Mouse (Mus musculus): ENCODE results near the gene Msmb.
A peak's percentile ranks its signal among the peaks of the same experiment; 100 is the strongest.
"Not testable (repeated sequence)": the region's sequence is repeated elsewhere in the genome, so short reads cannot be mapped to it uniquely, and the experiment has no call there.

Msmb gene

DNA sequence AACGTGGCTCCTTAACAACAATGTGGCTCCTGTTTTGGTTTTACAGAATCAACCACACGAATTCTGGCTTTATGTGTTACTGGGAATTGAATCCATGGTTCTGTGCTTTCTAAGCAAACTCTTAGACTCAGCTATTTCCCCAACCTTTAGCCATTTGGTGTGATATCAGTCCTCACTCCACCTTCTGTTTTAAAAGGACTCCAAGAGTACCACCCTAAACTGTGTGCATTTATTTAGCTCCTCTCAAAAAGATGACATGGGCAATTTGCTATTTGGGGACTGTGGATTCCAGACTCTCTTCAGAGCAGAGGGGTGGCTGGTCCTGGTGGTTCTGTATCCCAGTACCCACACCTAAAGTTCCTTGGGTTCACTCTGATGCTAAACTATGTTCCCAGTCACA, 4.8 kb downstream of the Msmb start:
- no peak for DNase-seq

DNA sequence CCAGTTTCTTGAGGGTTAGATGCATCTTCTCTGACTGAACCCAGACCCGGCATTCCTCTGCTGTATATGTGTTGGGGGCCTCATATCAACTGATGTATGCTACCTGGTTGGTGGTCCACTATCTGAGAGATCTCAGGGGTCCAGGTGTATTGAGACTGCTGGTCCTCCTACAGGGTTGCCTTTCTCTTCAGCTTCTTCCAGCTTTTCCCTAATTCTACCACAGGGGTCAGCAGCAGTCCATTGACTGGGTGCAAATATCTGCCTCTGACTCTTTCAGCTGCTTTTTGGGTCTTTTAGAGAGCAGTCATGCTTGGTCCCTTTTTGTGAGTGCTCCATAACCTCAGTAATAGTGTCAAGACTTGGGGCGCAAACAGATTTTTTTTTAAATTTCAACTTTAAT, 9.0 kb downstream of the Msmb start:
- no peak for DNase-seq

DNA sequence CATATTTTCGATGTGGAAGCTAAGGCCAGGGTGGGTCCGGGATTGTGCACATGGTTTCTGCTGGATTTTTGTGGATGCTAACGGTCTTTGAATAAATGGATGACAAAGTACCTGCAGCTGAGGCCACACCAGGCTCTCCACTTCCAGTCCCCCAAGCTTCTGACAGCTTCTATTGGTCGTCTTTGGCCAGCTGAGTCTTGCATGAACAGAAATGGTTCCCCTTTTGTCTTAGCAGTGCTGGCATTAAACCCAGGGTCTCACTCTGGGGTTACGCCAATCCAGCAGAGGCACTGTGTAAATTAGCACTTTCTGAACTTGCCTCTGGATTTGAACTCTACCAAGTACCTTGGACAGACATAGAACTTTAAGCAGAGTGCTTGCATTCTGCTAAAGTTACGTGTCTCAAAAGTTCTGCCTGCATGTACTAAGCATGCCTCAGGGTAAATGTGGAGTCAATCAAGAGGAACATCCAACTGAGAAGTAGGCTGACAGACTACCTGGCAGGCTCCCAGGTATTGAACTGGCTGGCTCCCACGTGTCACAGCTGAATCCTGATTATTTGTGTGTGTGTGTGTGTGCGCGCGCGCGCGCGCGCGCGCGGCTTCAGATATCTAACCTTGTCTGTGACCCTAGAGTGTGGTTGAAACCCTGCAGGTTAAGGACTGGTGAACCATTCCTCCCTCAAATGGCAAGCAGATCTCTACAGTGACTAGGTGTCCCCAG, 10.6 kb downstream of the Msmb start:
- no peak for DNase-seq

DNA sequence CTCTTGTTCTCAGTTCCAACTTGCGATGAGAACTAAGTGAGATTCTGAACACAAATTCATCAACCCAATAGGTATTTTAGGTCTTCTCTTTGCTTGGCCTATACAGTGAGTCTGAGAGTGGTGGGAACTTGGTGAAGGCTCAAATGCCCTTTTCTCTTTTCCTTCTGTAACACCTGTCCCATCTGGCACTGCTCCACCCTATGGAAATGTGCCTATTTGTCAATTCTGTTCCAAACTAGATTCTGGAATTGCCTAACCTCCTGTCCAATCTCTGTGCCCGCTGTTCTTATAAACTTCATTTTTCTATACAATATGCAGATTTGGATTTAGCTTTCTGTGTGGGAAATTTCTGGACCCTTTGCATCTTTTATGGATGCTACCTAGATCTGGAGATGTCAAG, 11.3 kb downstream of the Msmb start:
- no peak for DNase-seq

DNA sequence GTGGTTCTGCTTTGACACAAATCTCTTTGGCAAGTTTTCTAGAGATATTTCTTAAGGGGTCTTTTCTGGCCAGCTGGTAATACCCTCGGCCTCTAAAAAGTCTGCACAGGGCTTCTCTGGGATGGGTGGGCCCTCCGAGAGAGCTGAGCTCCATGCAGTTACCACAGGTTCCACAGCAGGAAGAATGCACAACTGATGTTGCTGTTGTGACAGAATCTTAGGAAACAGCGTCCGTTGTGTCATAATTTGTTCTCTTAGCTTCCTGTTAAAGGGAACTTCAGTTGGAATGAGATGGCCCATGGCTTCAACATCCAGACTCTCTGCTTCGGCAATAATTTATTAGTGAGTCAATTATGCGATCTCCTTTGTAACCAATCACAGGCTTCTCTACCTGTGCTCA, 12.9 kb downstream of the Msmb start:
- DNase-seq, result no peak

DNA sequence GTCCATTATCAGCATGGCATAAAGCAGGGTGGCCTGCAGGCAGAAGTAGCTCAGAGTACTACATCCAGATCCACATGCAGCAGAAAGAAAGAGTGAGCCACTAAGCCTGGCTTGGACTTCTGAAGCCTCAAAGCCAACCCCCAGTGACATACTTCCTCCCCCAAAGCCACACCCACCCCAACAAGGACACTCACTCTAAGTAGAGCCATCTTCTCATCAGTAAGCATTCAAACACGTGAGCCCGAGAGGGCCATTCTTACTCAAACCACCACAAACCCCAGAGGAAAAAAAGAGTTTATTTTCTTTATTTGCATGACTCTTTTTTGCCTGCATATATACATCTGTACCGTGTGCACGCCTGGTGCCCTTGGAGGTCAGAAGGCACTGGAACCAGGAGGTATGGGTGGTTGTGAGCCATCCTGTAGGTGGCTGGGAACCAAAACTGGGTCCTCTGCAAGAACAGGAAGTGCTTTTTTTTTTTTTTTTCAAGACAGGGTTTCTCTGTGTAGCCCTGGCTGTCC, 17.4 kb downstream of the Msmb start:
- peak; percentile 16 for DNase-seq

DNA sequence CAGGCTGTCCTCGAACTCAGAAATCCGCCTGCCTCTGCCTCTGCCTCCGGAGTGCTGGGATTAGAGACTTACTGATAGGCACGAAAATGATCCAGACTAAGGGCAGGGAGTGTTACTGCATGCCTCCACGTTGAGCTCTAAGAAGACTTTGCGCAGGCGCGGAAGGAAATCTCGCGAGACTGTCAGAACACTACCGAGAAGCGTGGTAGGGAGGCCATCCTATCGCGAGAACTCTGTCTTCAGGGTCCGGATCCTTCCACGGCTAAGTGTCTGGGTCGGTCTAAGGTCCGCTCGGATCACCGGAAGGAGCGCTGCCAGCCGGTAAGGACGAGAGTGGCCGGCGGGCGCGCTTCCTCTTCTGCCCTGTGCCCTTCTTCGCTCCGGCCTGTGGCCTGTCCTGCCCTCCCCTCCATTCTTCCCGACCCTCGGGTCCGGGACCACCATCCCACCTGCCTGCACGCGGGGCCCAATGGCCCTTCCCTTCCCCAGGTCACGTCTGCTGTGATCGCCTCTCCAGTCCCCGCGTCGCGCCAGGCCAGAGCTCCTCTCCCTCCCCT, 17.9 kb downstream of the Msmb start, which contains the start of gene Ncoa4:
TSS of gene Ncoa4 (plus strand) at position 176 of the 557 bp plus-strand sequence.
- peak; percentile 99 for DNase-seq

DNA sequence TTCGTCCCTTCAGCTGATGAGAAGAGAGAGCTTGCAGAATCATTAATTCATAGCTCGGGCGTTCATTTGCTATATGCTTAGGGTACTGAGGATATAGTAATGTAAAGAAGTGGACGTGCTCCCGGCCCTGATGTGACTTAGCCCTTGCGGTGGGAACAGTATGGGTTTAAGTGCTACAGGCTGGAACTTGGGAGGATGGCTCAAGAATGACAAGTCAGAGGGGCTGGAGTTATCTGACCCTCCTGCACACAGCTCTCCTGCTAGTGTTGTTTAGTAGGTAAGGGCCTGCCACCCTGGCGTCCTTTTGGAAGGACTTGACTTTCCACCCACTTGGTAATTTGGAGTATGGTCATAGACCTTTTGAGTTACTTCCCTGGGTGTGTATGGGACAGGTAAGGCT, 18.7 kb downstream of the Msmb start:
- DNase-seq, result no peak

DNA sequence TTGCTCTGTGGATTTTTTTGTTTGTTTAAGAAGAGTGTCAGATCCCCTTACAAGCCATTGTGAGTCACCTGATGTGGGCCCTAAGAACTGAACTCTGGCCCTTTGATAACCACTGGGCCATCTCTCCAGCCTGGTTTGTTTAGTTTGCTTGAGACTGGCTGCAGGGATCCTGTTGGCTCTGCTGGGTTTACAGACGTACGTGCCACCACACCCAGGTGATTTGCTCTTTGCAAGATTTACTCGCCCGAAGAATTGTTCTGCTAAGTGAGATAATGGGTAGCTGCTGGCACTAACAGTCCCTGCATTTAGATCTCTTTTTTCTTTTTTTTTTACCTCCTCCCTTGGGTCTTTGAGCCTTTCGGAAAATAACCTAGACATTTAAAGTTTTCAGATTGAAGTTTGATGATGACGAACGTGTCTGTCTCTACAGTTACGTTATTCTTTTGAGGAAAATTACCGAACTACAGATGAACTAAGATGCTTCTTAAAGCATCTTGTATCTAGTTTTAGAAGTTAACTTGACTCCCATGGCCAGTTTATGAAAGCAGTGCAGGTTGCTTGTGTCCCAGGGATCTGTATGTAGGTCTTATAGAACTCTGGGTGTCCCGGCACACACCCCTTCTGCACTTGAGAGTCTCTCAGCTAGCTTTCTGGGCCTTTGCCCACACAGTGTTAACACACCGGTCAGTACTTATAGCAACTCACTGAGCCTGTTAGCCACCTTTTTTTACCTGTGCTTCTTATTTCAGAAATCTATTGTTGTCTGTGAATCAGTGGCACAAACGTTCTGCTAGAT, 19.5 kb downstream of the Msmb start:
- no peak for DNase-seq

DNA sequence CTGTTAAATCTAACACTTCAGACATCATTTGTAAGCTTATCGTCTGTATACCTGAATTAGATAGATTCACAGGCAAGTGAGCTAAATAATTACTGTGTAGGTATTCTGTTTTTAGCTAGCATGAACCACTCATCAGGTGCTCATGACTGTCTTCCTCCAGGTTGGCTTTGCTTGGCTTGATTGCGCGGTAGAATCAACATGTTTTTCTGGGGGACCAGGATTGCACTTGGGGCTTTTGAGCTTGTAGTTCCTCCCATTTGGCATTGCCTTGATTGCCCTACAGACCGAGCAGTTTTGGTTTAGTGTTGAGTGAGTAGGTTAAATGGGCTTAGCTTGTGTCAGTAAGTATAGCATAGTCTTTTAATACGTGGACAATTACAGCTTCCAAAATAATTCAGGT, 20.4 kb downstream of the Msmb start:
- DNase-seq, result no peak

DNA sequence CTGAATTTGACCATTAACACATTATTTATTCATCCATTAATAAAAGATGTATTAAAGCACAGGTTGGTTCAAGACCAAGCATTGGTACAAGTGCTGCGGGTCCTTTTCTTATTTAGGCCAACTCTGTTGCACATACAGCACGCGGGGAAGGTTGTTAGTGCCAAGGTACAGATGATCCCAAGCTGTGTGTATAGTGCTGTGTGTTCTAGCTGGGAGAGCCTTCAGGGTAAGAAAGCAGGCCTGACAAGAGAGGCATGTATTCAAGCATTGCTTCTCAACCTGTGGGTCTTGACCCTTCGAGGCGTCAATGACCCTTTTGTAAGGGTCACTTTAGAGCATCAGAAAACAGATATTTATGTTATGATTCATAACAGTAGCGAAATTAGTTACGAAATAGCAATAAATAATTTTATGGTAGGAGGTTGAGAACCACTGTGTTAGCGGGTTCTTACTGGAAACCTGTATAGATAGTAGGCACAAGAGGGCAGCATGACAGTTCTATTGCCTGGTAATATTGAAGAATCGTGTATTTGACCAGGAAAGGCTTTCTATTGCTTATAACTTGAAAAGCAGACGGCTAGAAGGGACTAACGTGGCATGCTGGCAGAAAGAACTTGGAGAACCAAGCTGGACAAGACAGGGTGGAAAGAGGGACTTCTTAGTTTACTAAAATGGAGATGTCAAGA, 21.5 kb downstream of the Msmb start:
- no peak for DNase-seq

DNA sequence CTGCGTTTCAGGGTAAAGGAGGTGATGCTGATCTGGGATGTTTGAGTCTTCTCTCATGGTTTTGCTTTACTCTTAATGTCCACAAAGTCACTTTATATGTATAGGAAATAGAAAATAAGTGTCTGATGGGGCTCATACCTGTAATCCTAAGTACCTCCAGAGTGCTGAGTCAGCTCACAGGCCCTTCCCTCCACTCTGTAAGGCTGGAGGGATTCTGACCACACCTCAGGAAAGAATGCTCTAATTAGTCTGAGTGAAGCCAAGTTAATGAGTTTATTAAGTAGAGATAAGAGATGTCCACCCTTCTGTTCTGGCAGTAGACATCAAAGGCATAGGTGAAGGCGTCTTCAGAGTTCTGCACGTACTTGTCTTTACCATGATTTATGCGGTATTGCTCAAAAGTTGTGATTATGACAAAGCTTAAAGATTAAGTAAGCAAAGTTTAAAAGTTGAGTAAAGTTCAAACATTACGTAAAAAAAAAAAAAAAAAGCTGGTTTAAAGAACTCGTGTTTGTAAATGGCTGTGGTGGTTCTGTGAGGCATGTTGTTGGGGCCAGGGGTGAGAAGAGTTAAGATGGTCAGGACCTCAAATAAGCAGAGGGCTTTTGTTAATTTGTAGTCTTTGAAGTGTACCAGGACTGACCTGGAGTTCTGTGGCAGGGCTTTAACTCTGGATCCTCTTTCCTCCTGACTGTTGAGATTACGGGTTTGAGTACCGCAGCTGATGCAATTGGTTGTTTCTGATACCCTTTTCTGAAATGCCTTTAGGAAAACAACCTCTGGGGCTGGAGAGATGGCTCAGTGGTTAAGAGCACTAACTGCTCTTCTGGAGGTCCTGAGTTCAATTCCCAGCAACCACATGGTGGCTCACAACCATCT, 22.6 kb downstream of the Msmb start:
- DNase-seq, result no peak

DNA sequence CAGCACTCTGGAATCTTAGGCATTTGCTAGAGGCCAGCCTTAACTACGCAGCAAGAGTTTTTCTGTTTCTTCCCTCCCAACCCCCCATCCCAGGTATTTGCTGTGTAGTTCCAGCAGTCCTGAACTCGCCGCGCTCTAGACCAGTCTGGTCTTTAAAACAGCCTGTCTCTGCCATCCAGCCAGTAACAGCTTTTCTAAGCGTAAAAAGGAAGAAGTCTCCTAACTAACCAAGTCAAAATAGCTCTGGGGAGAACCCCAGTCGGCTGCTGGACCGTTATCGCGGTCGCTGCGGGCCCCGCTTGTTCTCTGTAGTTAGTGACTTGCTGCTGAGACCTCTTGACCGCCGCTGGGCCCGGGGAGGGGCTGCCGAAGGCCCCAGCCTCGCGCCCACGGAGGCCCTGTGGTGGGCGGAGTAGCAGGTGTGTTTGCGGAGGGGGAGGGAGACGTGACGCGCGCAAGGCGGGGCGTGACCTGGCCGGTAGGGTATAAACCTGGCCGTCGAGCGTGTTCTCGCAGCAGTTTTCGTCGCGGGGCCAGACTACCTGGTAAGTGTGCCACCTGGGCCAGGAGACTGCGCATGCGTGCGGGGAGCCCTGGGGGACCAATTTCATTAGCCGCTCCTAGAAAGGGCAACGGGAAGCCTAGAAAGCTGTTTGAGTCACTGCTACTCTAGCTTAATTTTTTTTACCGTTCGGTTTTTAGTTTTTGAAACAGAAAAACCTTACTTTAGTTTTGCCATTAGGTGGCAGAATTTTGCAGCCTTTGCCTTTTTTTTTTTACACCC, 23.6 kb downstream of the Msmb start:
- peak; percentile 82 for DNase-seq

DNA sequence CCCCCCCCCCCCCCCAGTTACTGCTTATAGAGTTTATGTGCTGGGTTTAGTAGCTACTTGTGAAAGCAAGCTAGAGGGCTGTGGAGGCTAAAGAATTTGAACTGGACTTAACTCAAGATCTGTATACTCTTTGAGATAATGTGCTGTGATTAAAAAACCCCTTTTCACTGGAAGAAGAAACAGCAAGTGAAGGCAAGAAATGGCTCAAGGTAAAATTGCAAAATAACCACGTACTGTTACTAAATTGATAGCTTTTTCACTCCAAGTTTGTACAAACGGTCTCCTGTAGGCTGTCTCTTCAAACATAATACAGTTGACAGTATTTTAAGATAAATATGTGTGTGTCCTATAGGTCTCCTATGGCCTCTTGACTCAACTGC, 24.2 kb downstream of the Msmb start:
- no peak for DNase-seq

DNA sequence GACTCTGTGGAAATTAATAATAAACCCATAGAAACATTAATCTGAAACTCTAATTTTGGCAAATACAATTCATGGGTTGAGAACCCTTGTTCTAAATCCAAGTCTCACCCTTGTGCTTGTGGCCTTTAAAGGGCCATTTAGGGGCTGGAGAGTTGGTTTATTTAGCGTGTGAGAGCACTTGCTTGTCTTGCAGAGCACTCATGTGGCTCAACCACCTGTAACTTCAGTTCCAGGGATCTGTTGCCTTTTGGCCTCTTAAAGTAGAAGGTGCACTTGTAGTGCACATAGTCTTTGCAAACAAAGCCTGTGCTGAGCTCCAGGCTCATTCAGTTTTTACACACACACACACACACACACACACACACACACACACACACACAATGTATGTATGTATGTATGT, 25.0 kb downstream of the Msmb start:
- DNase-seq, result no peak

DNA sequence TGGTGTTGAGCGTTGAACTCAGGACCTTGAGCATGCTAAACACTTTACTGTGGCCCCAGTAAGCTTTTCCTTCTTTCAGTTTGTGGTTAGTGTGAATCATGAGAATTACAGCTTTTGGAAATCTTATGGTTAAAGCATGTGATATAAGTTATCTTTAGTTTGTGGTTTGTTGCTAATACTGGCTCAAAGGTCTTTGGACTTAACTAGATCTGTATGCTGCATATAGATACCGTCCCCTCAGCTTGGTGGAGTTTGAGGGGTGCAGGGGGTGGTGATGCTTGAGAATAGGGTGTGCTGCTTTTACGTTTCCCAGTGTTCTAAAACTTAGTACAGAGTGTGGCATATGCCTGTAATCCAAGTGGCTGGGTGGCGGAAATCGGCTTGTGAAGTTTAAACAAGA, 25.5 kb downstream of the Msmb start:
- DNase-seq, result no peak

DNA sequence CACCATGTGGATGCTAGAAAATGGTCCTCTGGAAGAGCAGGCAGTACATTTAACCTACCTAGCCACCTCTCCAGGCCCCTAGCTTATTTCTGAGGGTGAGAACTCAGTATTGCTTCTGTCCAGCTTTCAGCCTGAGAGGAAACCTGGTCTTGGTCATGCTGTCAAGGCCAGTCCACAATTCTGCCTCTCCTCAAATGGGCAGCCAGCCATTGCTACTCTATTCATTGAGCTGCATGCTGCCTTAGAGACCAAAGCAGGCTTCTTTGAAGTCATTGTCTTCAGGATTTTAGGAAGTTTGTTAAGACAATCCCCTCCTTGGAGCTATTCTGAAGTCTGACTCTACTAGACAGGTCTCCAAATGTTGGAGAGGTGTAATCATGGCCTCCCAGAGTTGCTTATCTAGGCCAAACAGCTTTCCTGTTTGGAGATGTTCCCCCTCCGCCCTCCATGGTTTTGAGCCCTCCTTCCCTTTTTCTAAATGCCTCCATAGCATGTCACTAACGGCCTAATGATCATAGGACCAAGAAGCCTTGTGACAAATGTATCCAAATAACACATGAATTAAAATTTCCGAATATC, 26.9 kb downstream of the Msmb start:
- no peak for DNase-seq

DNA sequence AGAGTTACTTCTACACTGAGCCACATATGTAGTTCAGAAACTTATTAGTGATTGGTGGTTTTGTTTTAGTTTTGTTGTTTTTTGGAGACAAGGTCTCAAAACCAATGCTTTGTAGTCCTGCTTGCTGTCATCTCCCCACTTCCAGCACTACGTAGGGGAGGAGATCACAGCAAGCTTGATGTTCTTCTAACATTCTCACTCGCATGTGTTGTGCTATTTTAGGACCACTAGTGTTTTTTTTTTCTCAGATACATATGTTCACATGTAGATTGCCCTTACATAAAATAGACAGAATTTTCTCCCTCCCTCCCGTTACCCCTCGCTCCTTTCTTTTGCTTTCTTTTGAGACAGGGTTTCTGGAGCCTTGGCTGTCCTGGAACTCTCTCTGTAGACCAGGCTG, 28.3 kb downstream of the Msmb start:
- DNase-seq, result no peak

DNA sequence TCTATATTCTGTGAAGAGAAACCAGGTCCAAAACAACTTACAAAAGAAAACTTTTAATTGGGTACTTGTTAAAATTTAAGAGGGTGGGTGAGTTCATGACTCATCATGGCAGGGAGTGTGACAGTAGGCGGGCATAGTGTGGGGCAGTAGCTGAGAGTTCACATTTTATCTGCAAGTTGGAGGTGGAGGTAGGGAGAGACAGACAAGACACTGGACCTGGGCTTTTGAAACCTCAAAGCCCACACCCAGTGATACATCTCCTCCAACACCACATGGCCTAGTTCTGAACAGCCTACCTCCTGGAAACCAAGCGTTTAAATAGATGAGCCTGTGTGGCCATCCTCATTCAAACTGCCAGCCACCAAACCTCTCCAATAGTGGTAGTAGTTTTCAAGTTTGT, 33.5 kb downstream of the Msmb start:
- no peak for DNase-seq

DNA sequence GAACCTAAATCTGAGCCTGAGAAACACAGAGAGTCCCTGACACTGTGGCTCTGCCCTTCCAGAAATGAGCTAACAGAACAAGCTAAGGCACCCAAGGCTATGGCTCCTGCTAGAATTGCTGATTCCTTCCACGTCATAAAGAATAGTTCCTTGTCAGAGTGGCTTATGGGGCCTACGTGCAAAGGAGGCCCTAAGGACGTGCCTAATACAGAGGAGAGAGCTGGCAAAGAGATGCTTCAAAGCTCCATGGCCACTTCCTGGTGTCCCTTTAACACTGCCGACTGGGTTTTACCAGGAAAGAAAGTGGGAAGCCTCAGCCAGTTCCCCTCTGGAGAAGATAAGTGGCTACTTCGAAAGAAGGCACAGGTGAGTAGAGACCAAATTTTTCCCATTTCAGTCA, 34.8 kb downstream of the Msmb start:
- DNase-seq, result not testable (repeated sequence)
